Mouse (Mus musculus) midbrain, embryonic 14.5 days (tissue): ENCODE measurements at regions not wholly inside any gene's neighbourhood (a gene's known extent, or its start where the extent isn't known, plus 50 kb on each side); places are given as distances from the start of the nearest gene placed in this dataset.

Experiments used
- ATAC-seq: fragments of 200-750 bp; cut with Nextera tagmentation; 2 replicates; pipeline ENCODE4 v1.8.0; 2017; ENCODE audit warnings: moderate number of reproducible peaks, moderate library complexity; ENCODE audit not compliant: low FRiP score, low TSS enrichment
- DNase-seq: peaks from one replicate; pipeline ENCODE4 v3.0.0-alpha.2; 2015
- H3K27ac ChIP-seq: fragments of 300-500 bp; sonication (generic); replicated peaks from 2 replicates; pipeline ENCODE4 v1.5.1; 2014; ENCODE audit warnings: mild to moderate bottlenecking, low read depth, low read length, moderate library complexity
- H3K27me3 ChIP-seq: fragments of 300-500 bp; sonication (generic); 2 replicates; pipeline ENCODE4 v1.6.1; 2014; ENCODE audit warnings: low read length, control low read depth, mixed read lengths; ENCODE audit not compliant: control insufficient read depth, insufficient read depth
- H3K36me3 ChIP-seq: fragments of 300-500 bp; sonication (generic); 2 replicates; pipeline ENCODE4 v1.6.1; 2014; ENCODE audit warnings: low read length, control low read depth; ENCODE audit not compliant: control insufficient read depth, insufficient read depth
- H3K4me1 ChIP-seq: fragments of 300-500 bp; sonication (generic); 2 replicates; pipeline ENCODE4 v1.6.1; 2014; ENCODE audit warnings: mild to moderate bottlenecking, antibody characterized with exemption, low read length, control low read depth; ENCODE audit not compliant: control insufficient read depth, insufficient read depth
- H3K4me2 ChIP-seq: fragments of 300-500 bp; sonication (generic); 2 replicates; pipeline ENCODE4 v1.6.1; 2014; ENCODE audit warnings: mild to moderate bottlenecking, low read length, moderate library complexity
- H3K4me3 ChIP-seq: fragments of 300-500 bp; sonication (generic); replicated peaks from 2 replicates; pipeline ENCODE4 v1.5.1; 2014; ENCODE audit warnings: low read depth, low read length
- H3K9ac ChIP-seq: fragments of 300-500 bp; sonication (generic); replicated peaks from 2 replicates; pipeline ENCODE4 v1.6.1; 2014; ENCODE audit warnings: mild to moderate bottlenecking, low read length, moderate library complexity
- H3K9me3 ChIP-seq: fragments of 300-500 bp; sonication (generic); 2 replicates; pipeline ENCODE4 v1.6.1; 2016; ENCODE audit warnings: low read length, control low read depth, mixed read lengths; ENCODE audit not compliant: control insufficient read depth
- WGBS: fragments of 180-500 bp; shearing (Covaris S2); extraction: QIAGEN DNeasy Blood & Tissue Kit; methylation state at CpG from one replicate; pipeline ENCODE4 v1.1.7; 2014; 5-methylcytosine and 5-hydroxymethylcytosine counted together

- Histone ChIP-seq H3K27me3 (no peaks in the 10 kb centered on the region), H3K4me2 (no peak overlapping the region), H3K4me1 (no peaks in the 10 kb centered on the region), H3K27ac (no peak overlapping the region), H3K9me3 (no peaks in the 10 kb centered on the region), H3K36me3 (no peaks in the 10 kb centered on the region), H3K9ac (no peak overlapping the region), H3K4me3 (no peak overlapping the region)
- DNase-seq, result no peak
- 72% methylated on average over 3 of the region's 3 CpGs for WGBS
- ATAC-seq, result no peak
These were observed 125.4 kb upstream of the Snx7 start for GRCm38 (mm10) chr3:117994110-117994509.

GRCm38 (mm10) chr3:117990561-117990960, 121.8 kb upstream of the Snx7 start:
- Histone ChIP-seq H3K36me3 (no peaks in the 10 kb centered on the region), H3K4me2 (no peak overlapping the region), H3K4me3 (no peak overlapping the region), H3K27me3 (no peaks in the 10 kb centered on the region), H3K4me1 (no peaks in the 10 kb centered on the region), H3K9me3 (no peaks in the 10 kb centered on the region), H3K9ac (no peak overlapping the region), H3K27ac (no peak overlapping the region)
- ATAC-seq (no peak), DNase-seq (no peak)
- WGBS, result 88% methylated on average over 2 of the region's 2 CpGs

GRCm38 (mm10) chr3:117988443-117988842, 119.7 kb upstream of the Snx7 start:
- Histone ChIP-seq H3K4me3 (no peak overlapping the region), H3K9me3 (no peaks in the 10 kb centered on the region), H3K4me2 (no peak overlapping the region), H3K36me3 (no peaks in the 10 kb centered on the region), H3K27me3 (no peaks in the 10 kb centered on the region), H3K9ac (no peak overlapping the region), H3K4me1 (no peaks in the 10 kb centered on the region), H3K27ac (no peak overlapping the region)
- DNase-seq (no peak), ATAC-seq (no peak)
- 77% methylated on average over 5 of the region's 5 CpGs for WGBS

- peak; percentile 78 for DNase-seq
- no peaks in the 10 kb centered on the region for H3K4me1 ChIP-seq
- H3K27ac ChIP-seq, result no peak overlapping the region
- H3K9ac ChIP-seq, result no peak overlapping the region
- H3K36me3 ChIP-seq, result no peaks in the 10 kb centered on the region
- 50% methylated on average over 1 of the region's 1 CpGs for WGBS
- H3K9me3 ChIP-seq, result no peaks in the 10 kb centered on the region
- no peak for ATAC-seq
- no peaks in the 10 kb centered on the region for H3K27me3 ChIP-seq
- no peak overlapping the region for H3K4me3 ChIP-seq
- H3K4me2 ChIP-seq, result no peak overlapping the region
These were observed 106.9 kb upstream of the Snx7 start for GRCm38 (mm10) chr3:117975638-117976037.

- Histone ChIP-seq H3K9ac (no peak overlapping the region), H3K27ac (no peak overlapping the region), H3K36me3 (no peaks in the 10 kb centered on the region), H3K4me3 (no peak overlapping the region), H3K27me3 (no peaks in the 10 kb centered on the region), H3K4me2 (no peak overlapping the region), H3K4me1 (no peaks in the 10 kb centered on the region), H3K9me3 (no peaks in the 10 kb centered on the region)
- DNase-seq (no peak), ATAC-seq (no peak)
- WGBS, result 81% methylated on average over 5 of the region's 5 CpGs
These were observed 100.1 kb upstream of the Snx7 start for GRCm38 (mm10) chr3:117968805-117969204.

GRCm38 (mm10) chr3:117938426-117938825, 69.7 kb upstream of the Snx7 start:
- no peaks in the 10 kb centered on the region for H3K9me3 ChIP-seq
- H3K4me3 ChIP-seq, result no peak overlapping the region
- no peak overlapping the region for H3K9ac ChIP-seq
- DNase-seq (no peak), ATAC-seq (no peak)
- no peaks in the 10 kb centered on the region for H3K4me1 ChIP-seq
- H3K4me2 ChIP-seq, result no peak overlapping the region
- no peaks in the 10 kb centered on the region for H3K27me3 ChIP-seq
- no peaks in the 10 kb centered on the region for H3K36me3 ChIP-seq
- no peak overlapping the region for H3K27ac ChIP-seq

GRCm38 (mm10) chr3:117927527-117927926, 58.8 kb upstream of the Snx7 start:
- no peak for ATAC-seq
- 51% methylated on average over 1 of the region's 1 CpGs for WGBS
- Histone ChIP-seq H3K27me3 (no peaks in the 10 kb centered on the region), H3K27ac (no peak overlapping the region), H3K4me1 (no peaks in the 10 kb centered on the region), H3K9me3 (no peaks in the 10 kb centered on the region), H3K9ac (no peak overlapping the region), H3K4me2 (no peak overlapping the region), H3K4me3 (no peak overlapping the region), H3K36me3 (no peaks in the 10 kb centered on the region)
- no peak for DNase-seq
